Mouse (Mus musculus) forebrain, postnatal 0 days (tissue): ENCODE results near the gene Grm7. TPM values are rescaled to one million over a fixed set of nuclear protein-coding genes. Genes with fewer than 3 reads are reported as not detected.

ENCODE experiments used
- ATAC-seq: fragments of 200-750 bp; cut with Nextera tagmentation; 2 replicates; pipeline ENCODE4 v1.8.0; 2017; ENCODE audit warnings: mild to moderate bottlenecking, moderate library complexity
- DNase-seq: peaks from one replicate; pipeline ENCODE4 v3.0.0-alpha.2; 2015
- H3K27ac ChIP-seq: fragments of 300-500 bp; sonication (generic); 2 replicates; pipeline ENCODE4 v1.5.1; 2014; ENCODE audit warnings: low read depth, mild to moderate bottlenecking, antibody characterized with exemption, low read length, moderate library complexity, mixed read lengths
- H3K27me3 ChIP-seq: fragments of 300-500 bp; sonication (generic); 2 replicates; pipeline ENCODE4 v1.6.1; 2014; ENCODE audit warnings: mild to moderate bottlenecking, low read length, mixed read lengths; ENCODE audit not compliant: insufficient read depth
- H3K36me3 ChIP-seq: fragments of 300-500 bp; sonication (generic); 2 replicates; pipeline ENCODE4 v1.6.1; 2014; ENCODE audit warnings: mild to moderate bottlenecking, moderate library complexity; ENCODE audit not compliant: insufficient read depth
- H3K4me1 ChIP-seq: fragments of 300-500 bp; sonication (generic); 2 replicates; pipeline ENCODE4 v1.6.1; 2014; ENCODE audit warnings: antibody characterized with exemption; ENCODE audit not compliant: insufficient read depth
- H3K4me2 ChIP-seq: fragments of 300-500 bp; sonication (generic); 2 replicates; pipeline ENCODE4 v1.6.1; 2014; ENCODE audit warnings: low read depth, mild to moderate bottlenecking, moderate library complexity
- H3K4me3 ChIP-seq: fragments of 300-500 bp; sonication (generic); 2 replicates; pipeline ENCODE4 v1.5.1; 2014; ENCODE audit warnings: low read depth, low read length, mixed read lengths
- H3K9ac ChIP-seq: fragments of 300-500 bp; sonication (generic); 2 replicates; pipeline ENCODE4 v1.6.1; 2014; ENCODE audit warnings: mild to moderate bottlenecking
- H3K9me3 ChIP-seq: fragments of 300-500 bp; sonication (generic); 2 replicates; pipeline ENCODE4 v1.6.1; 2016; ENCODE audit warnings: low read length
- CTCF ChIP-seq: sonication (generic); IDR thresholded peaks from 2 replicates; pipeline ENCODE4 v1.5.1; 2016; ENCODE audit warnings: antibody characterized with exemption, control low read depth, low read depth
- WGBS: fragments of 180-500 bp; shearing (Covaris S2); extraction: QIAGEN DNeasy Blood & Tissue Kit; methylation state at CpG from one replicate; pipeline ENCODE4 v1.1.7; 2014; 5-methylcytosine and 5-hydroxymethylcytosine counted together
- polyA plus RNA-seq: library from polyadenylated mRNA; unstranded; fragments of >200 nt; fragmentation: Nextera tagmentation; extraction: Ambion mirVana; gene quantifications from 2 replicates; pipeline ENCODE4 v1.2.1, GENCODE M21; 2015
- total RNA-seq: library from RNA; depleted of rRNA; stranded (reverse); fragments of >200 nt; gene quantifications from 2 replicates; pipeline ENCODE4 v1.2.3, GENCODE M21; 2014; rRNA removed

The Grm7 gene
- total RNA-seq (35.9 and 40.7 TPM in 2 replicates), polyA plus RNA-seq (11.2 and 20.7 TPM in 2 replicates)

DNA sequence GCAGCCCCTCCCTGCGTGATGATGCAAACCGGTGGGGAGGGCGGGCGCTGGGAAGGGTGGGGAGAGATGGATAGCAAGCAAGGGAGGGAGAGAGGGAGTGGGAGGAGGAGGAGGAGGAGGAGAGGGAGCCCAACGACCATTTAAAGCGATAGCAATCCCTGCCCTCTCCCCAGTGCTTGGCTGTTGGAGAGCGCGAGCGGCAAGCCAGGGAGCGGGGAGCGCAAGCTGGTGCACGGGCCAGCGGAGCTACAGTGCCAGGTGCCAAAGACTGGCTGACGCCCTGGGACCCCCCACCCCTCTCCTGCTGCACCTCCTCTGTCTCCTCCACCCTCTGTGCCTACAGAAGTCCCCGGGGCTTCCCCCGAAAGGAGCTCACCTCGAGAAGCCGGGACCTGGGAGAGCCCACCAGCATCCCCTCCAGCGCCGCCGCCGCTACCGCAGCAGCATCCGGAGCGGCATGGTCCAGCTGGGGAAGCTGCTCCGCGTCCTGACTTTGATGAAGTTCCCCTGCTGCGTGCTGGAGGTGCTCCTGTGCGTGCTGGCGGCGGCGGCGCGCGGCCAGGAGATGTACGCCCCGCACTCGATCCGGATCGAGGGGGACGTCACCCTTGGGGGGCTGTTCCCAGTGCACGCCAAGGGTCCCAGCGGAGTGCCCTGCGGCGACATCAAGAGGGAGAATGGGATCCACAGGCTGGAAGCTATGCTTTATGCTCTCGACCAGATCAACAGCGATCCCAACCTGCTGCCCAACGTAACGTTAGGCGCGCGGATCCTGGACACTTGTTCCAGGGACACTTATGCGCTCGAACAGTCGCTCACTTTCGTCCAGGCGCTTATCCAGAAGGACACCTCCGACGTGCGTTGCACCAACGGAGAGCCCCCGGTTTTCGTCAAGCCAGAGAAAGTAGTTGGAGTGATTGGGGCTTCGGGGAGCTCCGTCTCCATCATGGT, at the start of gene Grm7:
Gene Grm7, plus strand, starts transcription at position 171 of the 951 bp plus-strand sequence.
- Histone ChIP-seq H3K9me3 (no peaks in the 10 kb centered on the region), H3K4me1 (peaks cover 3% of the 10 kb centered on the region; the same call in 1 of the 2 replicates), H3K27me3 (no peaks in the 10 kb centered on the region), H3K4me2 (peak within 1 kb of the TSS; percentile 76), H3K36me3 (no peaks in the 10 kb centered on the region), H3K4me3 (peak within 1 kb of the TSS; percentile 68), H3K9ac (peak within 1 kb of the TSS; percentile 69), H3K27ac (peak within 1 kb of the TSS; percentile 75)
- no peak for TF ChIP-seq CTCF
- WGBS, result under 1% methylated on average over 62 of the region's 65 CpGs
- ATAC-seq, result peak; percentile 88
- DNase-seq, result peak; percentile 78

DNA sequence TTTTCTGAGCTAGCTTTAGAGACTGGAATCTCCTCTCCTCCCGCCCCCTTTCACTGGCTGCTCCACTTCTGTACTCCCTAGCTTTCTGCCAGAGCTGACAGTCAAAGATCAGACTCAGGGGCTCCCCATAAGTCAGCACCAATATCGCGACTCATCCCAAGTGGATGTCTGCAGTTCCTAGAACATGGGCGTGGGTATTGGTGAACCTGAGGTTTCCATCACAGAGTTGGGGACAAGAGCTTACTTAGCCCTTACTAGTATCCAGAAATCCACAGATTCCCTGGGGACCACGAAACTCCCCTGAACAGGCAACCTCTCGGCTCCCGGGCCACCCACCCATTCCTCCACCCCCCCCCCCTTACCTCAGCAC, 355 bp upstream of the Grm7 start:
- H3K9ac ChIP-seq, result peak overlapping the region; percentile 69
- peak overlapping the region; percentile 68 for H3K4me3 ChIP-seq
- 0 out of 2 replicates have a peak overlapping the region, but pooled peaks have one; percentile 75 for H3K27ac ChIP-seq
- no peaks in the 10 kb centered on the region for H3K36me3 ChIP-seq
- ATAC-seq, result peak; percentile 32
- peaks cover 3% of the 10 kb centered on the region; the same call in 1 of the 2 replicates for H3K4me1 ChIP-seq
- no peak for TF ChIP-seq CTCF
- 6% methylated on average over 7 of the region's 7 CpGs for WGBS
- H3K27me3 ChIP-seq, result no peaks in the 10 kb centered on the region
- H3K9me3 ChIP-seq, result no peaks in the 10 kb centered on the region
- H3K4me2 ChIP-seq, result peak overlapping the region; percentile 76
- no peak for DNase-seq

DNA sequence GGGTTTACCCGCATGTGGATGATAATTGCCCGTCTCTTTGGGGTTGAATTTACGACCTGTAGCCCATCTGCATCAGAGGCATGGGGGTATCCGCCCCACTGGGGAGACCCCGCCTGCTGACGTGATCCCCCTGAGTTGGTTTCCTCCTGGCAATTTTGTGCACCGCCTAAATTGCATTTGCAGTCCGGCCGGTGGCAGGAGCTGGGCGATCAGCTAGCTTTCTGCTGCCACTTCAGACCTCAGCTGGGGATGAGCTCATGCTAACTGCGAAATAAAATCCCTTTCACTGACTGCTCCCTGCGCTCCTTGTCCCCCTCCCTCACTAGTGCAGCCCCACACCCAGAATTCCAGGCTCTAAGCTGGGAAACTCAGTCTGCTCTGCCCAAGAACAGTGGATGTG, 1.5 kb downstream of the Grm7 start:
- H3K4me3 ChIP-seq, result peak overlapping the region; percentile 68
- H3K4me2 ChIP-seq, result peak overlapping the region; percentile 76
- DNase-seq, result peak; percentile 53
- TF ChIP-seq CTCF, result no peak
- H3K27ac ChIP-seq, result no peak overlapping the region
- peak; percentile 24; the same call in 1 of the 2 replicates for ATAC-seq
- 2% methylated on average over 12 of the region's 12 CpGs for WGBS
- no peaks in the 10 kb centered on the region for H3K27me3 ChIP-seq
- peaks cover 3% of the 10 kb centered on the region; the same call in 1 of the 2 replicates for H3K4me1 ChIP-seq
- no peaks in the 10 kb centered on the region for H3K9me3 ChIP-seq
- H3K9ac ChIP-seq, result peak overlapping the region; percentile 69
- H3K36me3 ChIP-seq, result no peaks in the 10 kb centered on the region

DNA sequence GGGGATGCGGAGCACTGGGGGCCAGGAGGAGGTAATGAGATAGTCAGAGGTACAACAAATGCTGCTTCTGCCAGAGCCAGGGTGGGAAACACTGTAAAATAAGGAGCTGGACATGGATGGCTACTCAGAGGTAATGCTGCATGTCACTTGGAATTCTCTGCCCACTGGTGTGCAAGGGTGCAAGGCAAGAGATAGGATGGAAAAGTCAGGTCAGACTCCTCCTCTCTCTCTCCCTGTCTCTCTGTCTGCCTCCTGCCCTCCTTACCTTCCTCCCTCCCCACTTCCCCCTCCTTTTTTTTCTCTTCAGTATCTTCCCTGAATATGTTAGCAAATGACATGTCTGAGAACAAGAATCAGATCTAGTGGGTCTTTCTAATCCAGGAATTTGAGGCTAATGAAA, 3.8 kb downstream of the Grm7 start:
- Histone ChIP-seq H3K4me3 (peak overlapping the region; percentile 20), H3K9ac (no peak overlapping the region; the same call in 1 of the 2 replicates), H3K27me3 (no peaks in the 10 kb centered on the region), H3K27ac (no peak overlapping the region), H3K4me1 (peaks cover 3% of the 10 kb centered on the region; the same call in 1 of the 2 replicates), H3K36me3 (no peaks in the 10 kb centered on the region), H3K4me2 (peak overlapping the region; percentile 76), H3K9me3 (no peaks in the 10 kb centered on the region)
- ATAC-seq, result no peak
- WGBS, result 100% methylated on average over 1 of the region's 1 CpGs
- no peak for DNase-seq
- no peak for TF ChIP-seq CTCF

DNA sequence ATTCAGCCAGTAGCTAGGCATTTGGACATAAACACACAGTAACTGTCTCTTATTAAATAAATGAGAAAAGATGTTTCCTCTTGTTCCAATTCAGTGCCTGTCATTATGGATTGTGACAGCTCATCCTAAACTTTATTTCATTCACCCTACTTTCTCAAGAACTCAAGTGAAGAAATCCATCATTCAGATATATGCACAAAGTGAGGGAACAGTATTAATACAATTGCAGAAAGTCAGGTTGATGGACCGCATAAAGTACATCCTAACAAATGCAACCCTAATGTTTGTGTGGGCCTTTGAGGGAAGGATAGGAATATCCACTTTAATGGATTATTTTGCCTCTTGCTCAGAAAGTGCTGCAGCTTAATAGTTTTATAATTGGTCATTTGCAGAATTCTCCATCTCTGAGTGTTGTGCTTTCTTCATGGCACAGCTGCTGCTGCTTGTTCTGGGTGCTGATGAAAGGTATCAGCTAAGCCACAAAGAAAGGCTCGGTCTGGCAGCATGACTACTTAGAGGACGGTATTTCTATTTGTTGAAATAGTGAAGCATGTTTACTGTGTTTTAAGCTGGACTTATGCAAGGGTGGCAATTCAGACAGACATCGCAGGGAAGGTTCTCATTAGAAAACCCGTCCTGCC, 8.1 kb downstream of the Grm7 start:
- Histone ChIP-seq H3K4me2 (no peak overlapping the region), H3K27ac (no peak overlapping the region), H3K4me1 (0 out of 2 replicates have a peak, but pooled peaks cover under 1% of the 10 kb centered on the region), H3K36me3 (no peaks in the 10 kb centered on the region), H3K9me3 (no peaks in the 10 kb centered on the region), H3K9ac (no peak overlapping the region), H3K4me3 (no peak overlapping the region), H3K27me3 (no peaks in the 10 kb centered on the region)
- DNase-seq, result no peak
- TF ChIP-seq CTCF, result no peak
- 42% methylated on average over 5 of the region's 5 CpGs for WGBS
- no peak for ATAC-seq

DNA sequence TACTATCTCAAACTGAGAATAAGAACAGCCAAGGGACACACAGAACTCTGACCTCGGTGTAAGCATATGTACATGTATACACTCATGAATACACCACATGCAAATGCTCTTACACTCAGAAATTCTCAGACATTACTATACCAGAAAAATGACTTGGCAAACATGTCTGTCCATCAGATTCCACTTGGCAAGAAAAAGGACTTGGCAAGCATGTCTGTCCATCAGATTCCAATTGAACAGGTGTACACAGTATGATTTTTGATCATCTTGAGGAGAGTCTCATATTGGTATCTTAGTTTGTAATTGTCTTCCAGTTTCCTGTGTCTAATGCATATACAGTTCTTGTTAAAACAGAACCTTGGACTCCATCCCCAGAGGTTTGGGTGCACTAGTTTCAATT, 19.1 kb downstream of the Grm7 start:
- H3K9ac ChIP-seq, result no peak overlapping the region
- 94% methylated on average over 1 of the region's 1 CpGs for WGBS

More for the DNA sequence above, 19.1 kb downstream of the Grm7 start:
- no peak for DNase-seq
- Histone ChIP-seq H3K4me2 (no peak overlapping the region), H3K27me3 (no peaks in the 10 kb centered on the region), H3K4me3 (no peak overlapping the region), H3K27ac (no peak overlapping the region), H3K9me3 (no peaks in the 10 kb centered on the region), H3K36me3 (no peaks in the 10 kb centered on the region), H3K4me1 (no peaks in the 10 kb centered on the region)
- TF ChIP-seq CTCF, result no peak
- ATAC-seq, result no peak
